Mouse (Mus musculus): ENCODE measurements around the gene Atp6v1e2.

DNA sequence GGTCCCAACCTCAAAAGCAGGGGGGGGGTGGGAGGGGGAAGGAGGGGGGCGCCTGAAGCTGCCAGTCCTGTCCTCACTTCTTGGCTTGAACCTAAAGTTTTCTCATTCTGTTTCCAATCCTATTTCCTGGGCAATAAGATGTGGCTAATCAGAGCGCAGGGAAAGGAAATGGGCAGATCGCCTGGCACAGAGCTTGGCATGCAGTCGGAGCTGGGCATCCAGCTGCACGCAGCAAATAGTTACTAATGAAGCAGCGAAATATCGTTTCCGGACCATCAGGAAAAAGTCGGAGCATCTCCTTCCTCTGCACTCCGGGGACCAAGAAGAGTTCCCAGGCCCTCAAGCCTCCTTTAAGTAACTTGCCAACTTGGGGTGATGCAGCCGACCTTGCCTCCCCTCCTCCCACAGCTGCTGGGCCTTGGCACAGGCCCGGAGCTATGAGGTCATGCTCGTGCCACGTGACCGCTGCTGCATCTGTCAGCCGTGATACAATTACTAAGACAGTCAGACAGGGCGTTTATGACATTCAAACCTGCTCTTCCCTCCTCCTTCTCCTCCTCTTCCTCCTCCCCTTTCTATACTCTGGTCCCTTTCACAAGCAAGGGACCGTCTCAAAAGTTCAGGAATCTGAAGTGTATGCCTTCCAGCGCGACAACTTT lies 10.1 kb downstream of the Atp6v1e2 start:
- TF ChIP-seq CTCF (conservative IDR thresholded peaks at IDR 0.05; ENCODE audit: insufficient read depth, insufficient read length, low read depth, low read length) (no peak), POLR2A (IDR thresholded peaks at IDR 0.05; ENCODE audit: low read depth, low read length) (no peak)
